Mouse (Mus musculus): ENCODE data around the gene Gpr183. TPM values are rescaled to one million over a fixed set of nuclear protein-coding genes. Genes with fewer than 3 reads are reported as not detected.

The Gpr183 gene
- total and polyA plus RNA-seq, 3 experiments = 0.04 to 0.06 TPM; not detected in 1

DNA sequence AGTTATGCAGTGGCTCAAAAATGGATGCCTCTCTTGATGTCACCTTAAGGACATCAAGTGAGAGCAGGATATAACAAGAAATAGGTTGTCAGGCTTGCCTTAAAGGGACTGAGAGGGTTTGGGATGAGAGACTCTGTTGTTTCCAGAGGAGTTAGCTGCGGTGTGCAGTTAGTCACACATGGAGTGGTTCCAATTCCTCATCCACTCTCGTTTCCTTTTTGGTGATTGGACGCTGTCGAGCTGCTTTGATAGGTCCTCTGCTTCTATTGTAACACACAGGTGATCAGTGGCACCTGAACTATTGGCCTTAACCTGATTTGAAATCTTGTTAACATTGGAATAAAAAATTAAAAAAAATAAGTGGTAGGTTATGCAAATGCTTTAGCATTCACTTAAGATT is 42.3 kb downstream of the Gpr183 start:
- Histone ChIP-seq H3K4me1 (ENCODE audit: control insufficient read depth in 1 of 2, insufficient read depth in 2 of 2, low read length in 2 of 2) (no peaks in the 10 kb centered on the region), H3K36me3 (ENCODE audit: control insufficient read depth in 1 of 2, insufficient read depth in 2 of 2, low read length in 2 of 2) (no peaks in the 10 kb centered on the region; a peak in 1 of 4 replicates), H3K9me3 (replicated peaks; ENCODE audit: insufficient read depth, low read length) (no peaks in the 10 kb centered on the region), H3K4me3 (ENCODE audit: control insufficient read depth in 1 of 2, insufficient read depth in 1 of 2, low read depth in 2 of 2, low read length in 2 of 2) (no peak overlapping the region), H3K79me2 (ENCODE audit: control insufficient read depth, insufficient read depth, low read length, poor library complexity) (no peaks in the 10 kb centered on the region), H3K9ac (ENCODE audit: control insufficient read depth, low read depth, low read length, poor library complexity, severe bottlenecking) (no peak overlapping the region), H3K27me3 (ENCODE audit: control insufficient read depth in 1 of 2, insufficient read depth in 2 of 2, low read length in 2 of 2) (no peaks in the 10 kb centered on the region), H3K27ac (ENCODE audit: control insufficient read depth, low read depth, low read length) (no peak overlapping the region)
- DNase-seq (ENCODE audit: low read depth, low spot score) = no peak
- TF ChIP-seq MAX (IDR thresholded peaks at IDR 0.05; ENCODE audit: low read length) = no peak
- TF ChIP-seq CHD1 (IDR thresholded peaks at IDR 0.05; ENCODE audit: low read depth, low read length) = no peak

DNA sequence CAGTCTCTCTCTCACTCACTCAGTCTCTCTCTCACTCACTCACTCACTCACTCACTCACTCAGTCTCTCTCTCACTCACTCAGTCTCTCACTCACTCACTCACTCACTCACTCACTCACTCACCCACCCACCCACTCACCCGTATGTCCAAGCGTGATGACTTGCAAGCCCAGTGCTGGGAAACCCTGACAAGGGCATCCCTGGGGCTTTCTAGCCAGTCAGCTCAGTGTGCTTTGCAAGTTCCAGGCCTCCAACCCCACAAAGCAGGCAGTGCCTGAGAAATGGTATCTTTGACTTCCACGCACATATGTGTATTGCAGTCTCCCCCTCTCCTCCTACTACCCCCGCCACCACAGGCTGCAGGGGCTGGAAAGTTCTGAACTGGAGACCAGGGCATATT is 43.0 kb downstream of the Gpr183 start:
- H3K9ac ChIP-seq (ENCODE audit: control insufficient read depth, low read depth, low read length, poor library complexity, severe bottlenecking) = no peak overlapping the region
- no peaks in the 10 kb centered on the region for H3K9me3 ChIP-seq (replicated peaks; ENCODE audit: insufficient read depth, low read length)
- no peak overlapping the region for H3K4me3 ChIP-seq (ENCODE audit: control insufficient read depth in 1 of 2, insufficient read depth in 1 of 2, low read depth in 2 of 2, low read length in 2 of 2)
- TF ChIP-seq USF2 (IDR thresholded peaks at IDR 0.05; ENCODE audit: borderline replicate concordance in 1 of 2, insufficient read depth in 1 of 2, low read depth in 1 of 2, low read length in 2 of 2) (no peak), MAX (IDR thresholded peaks at IDR 0.05; ENCODE audit: low read length) (no peak), KAT2A (conservative IDR thresholded peaks at IDR 0.05; ENCODE audit: low read depth, low read length) (no peak), RCOR1 (IDR thresholded peaks at IDR 0.05; ENCODE audit: low read depth, low read length) (no peak), HCFC1 (IDR thresholded peaks at IDR 0.05; ENCODE audit: low read depth, low read length) (no peak), GABPA (IDR thresholded peaks at IDR 0.05; ENCODE audit: low read depth, low read length) (no peak), ZC3H11A (IDR thresholded peaks at IDR 0.05; ENCODE audit: low read depth, low read length) (no peak), MEF2A (IDR thresholded peaks at IDR 0.05; ENCODE audit: extremely low read depth, insufficient replicate concordance, low read depth, low read length, poor library complexity, severe bottlenecking) (no peak), POLR2AphosphoS2 (IDR thresholded peaks at IDR 0.05; ENCODE audit: low read length) (no peak), CHD1 (IDR thresholded peaks at IDR 0.05; ENCODE audit: low read depth, low read length) (no peak), POLR2AphosphoS5 (IDR thresholded peaks at IDR 0.05; ENCODE audit: borderline replicate concordance, low read depth, low read length) (no peak), GATA1 (IDR thresholded peaks at IDR 0.05; ENCODE audit: low read depth, low read length) (no peak), MAFK (IDR thresholded peaks at IDR 0.05; ENCODE audit: borderline replicate concordance, low read depth, low read length) (no peak)
- no peaks in the 10 kb centered on the region for H3K79me2 ChIP-seq (ENCODE audit: control insufficient read depth, insufficient read depth, low read length, poor library complexity)
- H3K27ac ChIP-seq (ENCODE audit: control insufficient read depth, low read depth, low read length) = no peak overlapping the region
- H3K4me1 ChIP-seq (ENCODE audit: control insufficient read depth in 1 of 2, insufficient read depth in 2 of 2, low read length in 2 of 2) = no peaks in the 10 kb centered on the region
- no peak for DNase-seq (ENCODE audit: low read depth, low spot score)
- no peaks in the 10 kb centered on the region for H3K27me3 ChIP-seq (ENCODE audit: control insufficient read depth in 1 of 2, insufficient read depth in 2 of 2, low read length in 2 of 2)
- no peaks in the 10 kb centered on the region; a peak in 1 of 4 replicates for H3K36me3 ChIP-seq (ENCODE audit: control insufficient read depth in 1 of 2, insufficient read depth in 2 of 2, low read length in 2 of 2)

DNA sequence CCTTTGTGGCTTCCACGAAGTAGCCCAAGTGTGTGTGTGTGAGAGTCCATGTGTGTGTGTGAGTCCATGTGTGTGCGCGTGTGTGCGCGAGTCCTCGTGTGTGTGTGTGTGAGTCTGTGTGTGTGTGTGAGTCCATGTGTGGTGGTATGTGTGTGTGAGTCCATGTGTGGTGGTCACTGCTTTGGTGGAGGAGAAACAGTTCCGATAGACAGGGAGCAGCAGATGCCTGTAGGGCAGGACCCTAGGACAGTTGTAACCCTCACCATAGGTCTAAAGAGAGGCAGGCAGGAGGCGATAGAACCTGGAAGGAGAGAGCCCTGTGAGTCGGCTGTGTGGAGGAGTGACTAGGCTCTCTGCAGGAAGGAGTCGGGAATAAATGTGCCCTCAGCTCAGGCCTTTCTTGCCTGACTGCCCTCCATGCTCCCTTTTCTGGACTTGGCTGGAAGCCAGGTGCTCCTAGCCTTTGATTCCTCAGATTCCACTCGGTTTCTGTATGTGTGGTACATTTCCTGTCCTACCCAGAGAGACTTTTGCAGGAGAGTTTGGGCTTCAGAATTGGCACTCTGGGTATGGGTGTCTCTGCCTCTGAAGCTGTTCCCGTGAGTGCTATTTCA is 44.4 kb downstream of the Gpr183 start:
- no peaks in the 10 kb centered on the region for H3K27me3 ChIP-seq (ENCODE audit: control insufficient read depth in 1 of 2, insufficient read depth in 2 of 2, low read length in 2 of 2)
- H3K4me3 ChIP-seq (ENCODE audit: control insufficient read depth in 1 of 2, insufficient read depth in 1 of 2, low read depth in 2 of 2, low read length in 2 of 2) = no peak overlapping the region
- no peak overlapping the region for H3K27ac ChIP-seq (ENCODE audit: control insufficient read depth, low read depth, low read length)
- DNase-seq (ENCODE audit: low read depth, low spot score) = no peak
- H3K9ac ChIP-seq (ENCODE audit: control insufficient read depth, low read depth, low read length, poor library complexity, severe bottlenecking) = no peak overlapping the region
- no peaks in the 10 kb centered on the region for H3K79me2 ChIP-seq (ENCODE audit: control insufficient read depth, insufficient read depth, low read length, poor library complexity)
- H3K36me3 ChIP-seq (ENCODE audit: control insufficient read depth in 1 of 2, insufficient read depth in 2 of 2, low read length in 2 of 2) = peaks cover 0 to 3% of the 10 kb centered on the region in 2 experiments; a peak in 2 of 4 replicates
- no peaks in the 10 kb centered on the region for H3K9me3 ChIP-seq (replicated peaks; ENCODE audit: insufficient read depth, low read length)
- no peaks in the 10 kb centered on the region for H3K4me1 ChIP-seq (ENCODE audit: control insufficient read depth in 1 of 2, insufficient read depth in 2 of 2, low read length in 2 of 2)
- no peak for TF ChIP-seq ETS1 (IDR thresholded peaks at IDR 0.05; ENCODE audit: low read depth, low read length)
- TF ChIP-seq SIN3A (IDR thresholded peaks at IDR 0.05; ENCODE audit: low read length) = no peak
- no peak for TF ChIP-seq POLR2AphosphoS5 (IDR thresholded peaks at IDR 0.05; ENCODE audit: borderline replicate concordance, low read depth, low read length)
- TF ChIP-seq ZNF384 (IDR thresholded peaks at IDR 0.05; ENCODE audit: low read depth, low read length) = no peak
- TF ChIP-seq JUND (IDR thresholded peaks at IDR 0.05; ENCODE audit: low read depth, low read length) = no peak
- no peak for TF ChIP-seq CTCF (IDR thresholded peaks at IDR 0.05 in 2 of 3, conservative IDR thresholded peaks at IDR 0.05 in 1 of 3; ENCODE audit: control insufficient read depth in 1 of 3, insufficient read depth in 1 of 3, low read depth in 2 of 3, low read length in 3 of 3, poor library complexity in 1 of 3, severe bottlenecking in 1 of 3)
- TF ChIP-seq GABPA (IDR thresholded peaks at IDR 0.05; ENCODE audit: low read depth, low read length) = no peak
- no peak for TF ChIP-seq MAZ (IDR thresholded peaks at IDR 0.05; ENCODE audit: low read depth, low read length)
- TF ChIP-seq MEF2A (IDR thresholded peaks at IDR 0.05; ENCODE audit: extremely low read depth, insufficient replicate concordance, low read depth, low read length, poor library complexity, severe bottlenecking) = no peak
- TF ChIP-seq MAX (IDR thresholded peaks at IDR 0.05; ENCODE audit: low read length) = no peak
- TF ChIP-seq CHD1 (IDR thresholded peaks at IDR 0.05; ENCODE audit: low read depth, low read length) = no peak

Measured in MEL (cell line).